Mouse (Mus musculus) urinary bladder, postnatal 36 days (tissue): ENCODE data around the gene Tbx2.

Experiments used
- DNase-seq, 2 experiments: peaks; one replicate each; pipeline ENCODE4 v3.0.0; 2022; ENCODE audit warnings: low spot score in 2 of 2, mixed read lengths in 1 of 2

Gene Tbx2

GRCm38 (mm10) chr11:85840031-85840802 is 7.9 kb downstream of the Tbx2 start:
- DNase-seq = no peak

- no peak for DNase-seq
Observed at GRCm38 (mm10) chr11:85840803-85841145, 8.4 kb downstream of the Tbx2 start.

GRCm38 (mm10) chr11:85841211-85841681 is 8.9 kb downstream of the Tbx2 start:
- DNase-seq = no peak

GRCm38 (mm10) chr11:85841980-85842379 is 9.6 kb downstream of the Tbx2 start:
- peak in 1 of 2 experiments; percentile 57 for DNase-seq

- DNase-seq = no peak
Observed at GRCm38 (mm10) chr11:85842596-85843346, 10.4 kb downstream of the Tbx2 start.

GRCm38 (mm10) chr11:85843347-85843692 is 11.0 kb downstream of the Tbx2 start:
- DNase-seq = peak; percentile 81 to 83

GRCm38 (mm10) chr11:85844144-85844965 is 12.0 kb downstream of the Tbx2 start:
- peak; percentile 88 to 90 for DNase-seq

GRCm38 (mm10) chr11:85844971-85845370 is 12.6 kb downstream of the Tbx2 start:
- DNase-seq = no peak

- no peak for DNase-seq
Observed at GRCm38 (mm10) chr11:85845921-85846320, 13.6 kb downstream of the Tbx2 start.

- DNase-seq = no peak
Observed at GRCm38 (mm10) chr11:85846509-85846908, 14.2 kb downstream of the Tbx2 start.

- peak; percentile 62 to 75 for DNase-seq
Observed at GRCm38 (mm10) chr11:85849037-85849436, 16.7 kb downstream of the Tbx2 start.

GRCm38 (mm10) chr11:85850233-85850632 is 17.9 kb downstream of the Tbx2 start, which contains the start of gene Gm11444:
Gene Gm11444, minus strand, starts transcription at chr11:85850333.
- no peak for DNase-seq

GRCm38 (mm10) chr11:85850758-85851157 is 18.4 kb downstream of the Tbx2 start:
- no peak for DNase-seq

- DNase-seq = no peak
Observed at GRCm38 (mm10) chr11:85857997-85858698, 25.8 kb downstream of the Tbx2 start.

- no peak for DNase-seq
Observed at GRCm38 (mm10) chr11:85864363-85864762, 32.0 kb downstream of the Tbx2 start.

GRCm38 (mm10) chr11:85876059-85876788 is 43.9 kb downstream of the Tbx2 start:
- DNase-seq = no peak

- no peak for DNase-seq
Observed at GRCm38 (mm10) chr11:85884498-85884897, 52.1 kb downstream of the Tbx2 start.

- no peak for DNase-seq
Observed at GRCm38 (mm10) chr11:85885665-85886428, 53.5 kb downstream of the Tbx2 start, which contains the start of gene Tbx4. Gene Tbx4, plus strand, starts transcription at chr11:85886422.

- no peak for DNase-seq
Observed at GRCm38 (mm10) chr11:85886429-85886785, 54.1 kb downstream of the Tbx2 start.

GRCm38 (mm10) chr11:85887273-85887672 is 54.9 kb downstream of the Tbx2 start:
- DNase-seq = no peak
